Mouse (Mus musculus) liver, embryonic 12.5 days (tissue): ENCODE data around the gene Pgbd1. TPM values are rescaled to one million over a fixed set of nuclear protein-coding genes. Genes with fewer than 3 reads are reported as not detected.
"Not testable (repeated sequence)": the region's sequence is repeated elsewhere in the genome, so short reads cannot be mapped to it uniquely, and the experiment has no call there.

Experiments
- ATAC-seq: fragments of 200-750 bp; cut with Nextera tagmentation; 2 replicates; pipeline ENCODE4 v1.8.0; 2017; ENCODE audit warnings: moderate number of reproducible peaks, mild to moderate bottlenecking, moderate library complexity
- H3K27ac ChIP-seq: fragments of 300-500 bp; sonication (generic); 2 replicates; pipeline ENCODE4 v1.5.1; 2016; ENCODE audit warnings: mild to moderate bottlenecking
- H3K27me3 ChIP-seq: fragments of 300-500 bp; sonication (generic); replicated peaks from 2 replicates; pipeline ENCODE4 v1.6.1; 2016; ENCODE audit warnings: mild to moderate bottlenecking, moderate library complexity
- H3K36me3 ChIP-seq: fragments of 300-500 bp; sonication (generic); 2 replicates; pipeline ENCODE4 v1.6.1; 2016; ENCODE audit warnings: mild to moderate bottlenecking, moderate library complexity
- H3K4me1 ChIP-seq: fragments of 300-500 bp; sonication (generic); 2 replicates; pipeline ENCODE4 v1.6.1; 2016
- H3K4me2 ChIP-seq: fragments of 300-500 bp; sonication (generic); 2 replicates; pipeline ENCODE4 v1.6.1; 2016; ENCODE audit warnings: mild to moderate bottlenecking, moderate library complexity
- H3K4me3 ChIP-seq: fragments of 300-500 bp; sonication (generic); 2 replicates; pipeline ENCODE4 v1.5.1; 2016; ENCODE audit warnings: mild to moderate bottlenecking, moderate library complexity
- H3K9ac ChIP-seq: fragments of 300-500 bp; sonication (generic); 2 replicates; pipeline ENCODE4 v1.6.1; 2016; ENCODE audit warnings: mild to moderate bottlenecking, moderate library complexity
- H3K9me3 ChIP-seq: fragments of 300-500 bp; sonication (generic); replicated peaks from 2 replicates; pipeline ENCODE4 v1.6.1; 2016; ENCODE audit warnings: mild to moderate bottlenecking, moderate library complexity
- WGBS: fragments of 180-500 bp; shearing (Covaris S2); methylation state at CpG from one replicate; pipeline ENCODE4 v1.1.7; 2016; ENCODE audit not compliant: insufficient replicate concordance; 5-methylcytosine and 5-hydroxymethylcytosine counted together
- polyA plus RNA-seq: library from polyadenylated mRNA; unstranded; fragments of >200 nt; fragmentation: Nextera tagmentation; extraction: Ambion mirVana; gene quantifications from 2 replicates; pipeline ENCODE4 v1.2.1, GENCODE M21; 2016

Gene Pgbd1
- 1.6 and 2.1 TPM in 2 replicates for polyA plus RNA-seq

DNA sequence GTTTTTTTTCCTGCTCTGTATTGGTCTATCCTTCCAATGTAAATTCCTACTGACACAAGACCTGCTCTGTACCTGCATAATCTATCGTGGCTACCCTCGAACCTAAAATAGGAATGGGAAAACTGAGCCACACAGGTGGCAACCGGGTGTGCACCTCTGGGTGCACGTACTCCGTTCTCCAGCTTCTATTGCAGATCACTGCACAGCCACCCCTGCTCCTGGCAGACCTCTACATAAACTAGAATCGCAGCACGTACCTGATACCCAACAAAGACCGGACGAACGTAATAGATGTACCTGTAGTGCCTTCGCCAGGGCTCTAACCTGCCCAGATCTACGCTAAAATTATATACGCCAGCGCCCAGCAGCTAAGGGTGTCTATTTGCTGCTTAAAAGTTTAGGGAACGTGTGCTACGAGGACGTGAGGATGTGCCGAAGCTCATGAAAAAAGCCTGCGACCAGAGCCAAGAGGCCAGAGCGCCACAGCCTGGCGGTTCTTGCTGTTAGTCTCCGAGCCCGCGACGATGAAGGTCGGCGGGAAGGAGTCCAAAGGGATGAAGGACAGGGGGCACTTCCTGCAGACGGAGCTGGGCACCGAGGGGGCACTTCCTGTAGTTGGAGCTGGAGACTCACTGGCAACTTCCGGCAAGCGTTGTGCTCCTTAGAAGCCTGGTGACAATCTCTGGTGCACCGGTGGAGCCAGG lies at the start of gene Pgbd1:
Gene Pgbd1, minus strand, starts transcription at position 556 of the 704 bp plus-strand sequence.
- under 1% methylated on average over 32 of the region's 32 CpGs for WGBS
- Histone ChIP-seq H3K4me3 (peak within 1 kb of the TSS; percentile 68), H3K27ac (peak within 1 kb of the TSS; percentile 81), H3K9ac (peak within 1 kb of the TSS; percentile 78), H3K4me2 (peak within 1 kb of the TSS; percentile 81), H3K4me1 (peaks cover 15% of the 10 kb centered on the region), H3K27me3 (no peaks in the 10 kb centered on the region), H3K36me3 (peaks cover 30% of the 10 kb centered on the region), H3K9me3 (no peaks in the 10 kb centered on the region)
- ATAC-seq: peak; percentile 87

DNA sequence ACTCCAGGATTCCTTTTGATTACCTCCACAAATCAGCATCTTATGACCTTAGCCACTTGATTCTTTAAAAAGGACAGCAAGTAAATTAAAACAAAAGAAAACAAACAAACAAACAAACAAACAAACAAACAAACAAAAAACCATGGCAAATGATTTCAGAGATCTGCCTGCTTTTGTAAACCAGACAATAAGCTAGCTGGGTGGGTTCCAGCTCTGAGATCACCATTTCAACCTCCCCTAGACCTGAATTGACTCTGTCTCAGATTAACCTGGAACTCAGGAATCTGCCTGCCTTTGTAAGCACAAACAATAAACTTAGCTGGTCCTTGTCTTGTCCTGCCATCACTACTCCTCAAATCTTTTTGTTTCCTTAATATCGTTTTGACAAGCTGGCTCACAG lies 46.0 kb upstream of the Pgbd1 start:
- H3K27me3 ChIP-seq: no peaks in the 10 kb centered on the region; the same call in 1 of the 2 replicates
- H3K4me3 ChIP-seq: no peak overlapping the region
- H3K27ac ChIP-seq: no peak overlapping the region
- 73% methylated on average over 1 of the region's 1 CpGs for WGBS
- no peaks in the 10 kb centered on the region for H3K9me3 ChIP-seq
- no peak for ATAC-seq
- no peak overlapping the region for H3K4me2 ChIP-seq
- H3K36me3 ChIP-seq: no peaks in the 10 kb centered on the region
- no peaks in the 10 kb centered on the region for H3K4me1 ChIP-seq
- no peak overlapping the region for H3K9ac ChIP-seq

DNA sequence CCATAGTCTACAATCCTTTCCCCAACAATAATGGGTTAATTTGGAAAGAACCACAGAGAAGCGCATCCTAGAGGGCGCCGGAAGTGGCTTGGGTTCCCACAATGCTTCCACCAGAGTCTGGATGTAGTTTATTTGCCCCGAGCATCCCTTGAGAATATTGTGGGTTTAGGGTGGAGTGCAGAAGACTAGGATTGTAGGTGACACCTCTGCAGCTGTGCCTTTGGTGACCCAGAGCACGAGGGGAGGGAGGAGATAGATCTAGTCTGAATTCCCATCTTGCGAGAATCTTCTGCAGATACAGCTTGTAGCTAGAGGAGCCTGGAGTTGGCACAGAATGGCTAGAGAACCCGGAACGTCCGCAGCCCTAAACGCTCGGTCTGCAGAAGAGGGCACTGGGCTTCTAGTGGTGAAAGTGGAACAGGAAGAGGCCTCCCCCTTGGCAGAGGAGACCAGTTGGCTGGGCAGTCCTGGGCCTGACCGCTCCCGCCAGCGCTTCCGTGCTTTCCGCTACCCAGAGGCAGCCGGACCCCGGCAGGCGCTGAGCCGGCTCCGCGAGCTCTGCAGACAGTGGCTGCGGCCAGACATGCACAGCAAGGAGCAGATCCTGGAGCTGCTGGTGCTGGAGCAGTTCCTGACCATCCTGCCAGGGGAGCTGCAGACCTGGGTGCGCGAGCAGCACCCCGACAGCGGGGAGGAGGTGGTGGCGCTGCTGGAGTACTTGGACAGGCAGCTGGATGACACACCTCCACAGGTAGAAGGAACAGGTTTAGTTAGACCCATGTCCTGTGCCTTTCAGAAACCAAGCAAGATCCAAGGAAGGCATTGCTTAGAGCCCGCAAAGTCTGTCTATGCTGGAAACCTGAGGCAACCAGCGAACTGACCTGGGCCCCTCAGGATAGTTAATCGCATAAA lies 38.2 kb upstream of the Pgbd1 start, which contains the start of the genes Zkscan4 and Gm10065:
Gene Zkscan4, plus strand, starts transcription at position 149 of the 912 bp plus-strand sequence.
Gene Gm10065, minus strand, starts transcription at position 683 of the 912 bp plus-strand sequence.
- peak; percentile 68 for ATAC-seq
- WGBS: 5% methylated on average over 25 of the region's 31 CpGs
- H3K4me1 ChIP-seq, H3K36me3 ChIP-seq, H3K9me3 ChIP-seq: not testable (repeated sequence)
- H3K4me2 ChIP-seq: peak within 1 kb of the TSS; percentile 72
- H3K27ac ChIP-seq: 0 out of 2 replicates have a peak within 1 kb of the TSS, but pooled peaks have one; percentile 51
- peaks cover 39% of the 10 kb centered on the region for H3K27me3 ChIP-seq
- H3K9ac ChIP-seq: peak within 1 kb of the TSS; percentile 61
- H3K4me3 ChIP-seq: peak within 1 kb of the TSS; percentile 60

DNA sequence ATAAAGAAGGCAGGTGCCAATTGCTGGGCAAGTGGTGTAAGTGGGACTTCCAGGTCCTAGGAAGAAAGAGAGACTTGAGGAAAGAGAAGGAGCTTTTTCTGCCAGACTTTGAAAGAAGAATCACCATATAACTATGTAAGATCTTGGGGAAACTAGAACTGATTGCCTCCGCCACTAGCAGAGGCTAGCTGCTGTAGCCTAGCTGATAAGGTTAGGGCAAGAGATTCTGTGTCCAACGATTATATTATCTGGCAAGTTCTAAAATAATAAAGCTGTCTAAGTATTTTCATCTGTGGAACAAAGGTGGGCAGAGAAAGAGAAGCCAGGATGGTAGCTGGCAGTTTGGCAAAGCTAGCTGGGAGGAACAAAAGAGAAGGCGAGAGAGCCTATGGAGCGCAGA lies 31.6 kb upstream of the Pgbd1 start:
- no peak for ATAC-seq
- H3K9ac ChIP-seq: no peak overlapping the region

DNA sequence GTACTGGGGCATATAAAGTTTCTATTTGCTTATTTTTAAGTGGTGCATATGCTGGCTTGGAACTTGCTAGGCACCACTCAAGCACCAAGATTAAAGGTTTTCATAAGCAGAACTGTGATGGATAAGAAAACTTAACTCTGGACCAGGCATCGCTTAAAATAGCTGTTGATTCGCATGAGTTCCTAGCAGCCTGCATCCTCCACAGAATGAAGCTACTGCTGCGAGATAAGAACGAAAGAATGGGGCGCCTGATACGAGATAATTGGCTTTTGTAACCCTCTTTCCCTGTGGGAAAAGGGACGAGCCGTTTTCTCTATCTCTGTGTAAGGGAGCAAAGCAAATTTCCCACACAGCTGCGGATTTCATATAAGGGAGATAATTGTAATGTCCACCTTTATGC lies 28.2 kb upstream of the Pgbd1 start:
- Histone ChIP-seq H3K27me3 (peaks cover 36% of the 10 kb centered on the region), H3K9ac (peak overlapping the region; percentile 78; the same call in 1 of the 2 replicates), H3K27ac (no peak overlapping the region), H3K4me2 (peak overlapping the region; percentile 96), H3K4me1 (peaks cover 25% of the 10 kb centered on the region), H3K9me3 (no peaks in the 10 kb centered on the region), H3K4me3 (peak overlapping the region; percentile 67), H3K36me3 (no peaks in the 10 kb centered on the region)
- ATAC-seq: no peak
- WGBS: 6% methylated on average over 9 of the region's 9 CpGs

More for the DNA sequence above, 31.6 kb upstream of the Pgbd1 start:
- Histone ChIP-seq H3K4me2 (no peak overlapping the region), H3K4me1 (peaks cover 24% of the 10 kb centered on the region), H3K4me3 (no peak overlapping the region), H3K36me3 (no peaks in the 10 kb centered on the region), H3K27ac (no peak overlapping the region), H3K27me3 (peaks cover 30% of the 10 kb centered on the region), H3K9me3 (no peaks in the 10 kb centered on the region)
- 27% methylated on average over 4 of the region's 4 CpGs for WGBS

DNA sequence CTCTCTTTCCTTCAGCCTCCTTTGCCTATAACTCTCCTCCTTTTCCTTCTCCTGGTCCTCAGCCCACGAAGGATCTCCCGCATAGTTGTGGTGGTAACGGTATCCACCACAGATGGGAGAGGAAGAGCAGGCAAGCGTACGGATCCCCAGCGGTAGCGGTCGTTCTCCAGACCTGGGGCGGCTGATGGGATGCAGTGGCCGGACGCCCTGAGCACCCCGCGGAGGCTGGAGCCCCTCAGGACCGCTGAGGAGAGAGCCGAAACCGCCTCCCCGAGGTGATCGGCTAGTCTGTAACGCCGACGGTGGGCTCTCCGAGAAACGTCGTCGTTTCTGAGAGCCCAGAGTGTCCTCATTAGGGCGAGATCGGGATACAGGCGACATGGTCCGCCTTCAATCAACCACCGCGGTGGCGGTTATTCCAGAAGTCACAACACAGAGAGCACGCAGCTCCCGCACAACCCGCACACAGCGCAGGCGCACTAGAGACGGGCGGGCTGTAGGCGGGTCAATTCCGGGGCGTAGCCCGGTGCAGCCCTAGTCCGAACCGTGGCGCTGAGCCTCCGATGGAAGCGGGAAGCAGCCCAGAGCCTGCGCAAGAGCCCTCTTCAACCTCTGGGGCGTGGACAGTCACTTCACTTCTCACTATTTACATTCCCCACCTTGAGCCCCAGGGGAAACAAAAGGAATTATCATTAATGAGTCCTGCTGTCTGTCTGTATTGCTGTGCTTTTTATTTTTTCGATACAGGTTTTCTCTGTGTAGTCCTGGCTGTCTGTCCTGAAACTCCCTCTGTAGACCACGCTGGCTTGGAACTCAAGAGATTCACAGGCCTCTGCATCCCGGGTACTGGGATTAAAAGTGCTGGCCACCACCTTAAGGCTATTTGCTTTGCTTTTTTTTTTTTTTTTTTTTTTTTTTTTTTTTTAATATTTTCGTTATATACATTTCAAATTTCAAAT lies 27.5 kb upstream of the Pgbd1 start, which contains the start of gene Nkapl:
Gene Nkapl, minus strand, starts transcription at position 449 of the 959 bp plus-strand sequence.
- under 1% methylated on average over 54 of the region's 54 CpGs for WGBS
- H3K9ac ChIP-seq: peak within 1 kb of the TSS; percentile 78
- H3K4me1 ChIP-seq: peaks cover 25% of the 10 kb centered on the region

DNA sequence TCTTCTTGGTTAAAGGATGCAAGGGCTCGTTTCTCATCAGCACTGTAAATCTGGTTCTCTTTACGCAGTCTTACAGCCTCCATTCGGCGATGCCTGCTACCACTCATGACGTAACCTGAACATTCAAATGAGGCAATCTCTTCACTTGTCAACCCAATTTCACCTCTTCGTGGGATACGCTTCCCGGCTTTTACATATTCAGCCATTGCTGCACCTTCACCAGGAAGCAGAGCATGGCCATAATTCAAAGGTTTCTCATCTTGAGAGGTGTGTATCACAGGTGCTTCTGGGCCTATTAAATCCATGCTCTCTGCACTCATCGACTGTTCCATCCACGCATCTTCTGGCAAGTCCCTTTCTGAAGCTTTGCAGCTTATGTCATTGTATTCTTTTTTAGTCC lies 26.5 kb upstream of the Pgbd1 start:
- no peak for ATAC-seq
- Histone ChIP-seq H3K36me3 (no peaks in the 10 kb centered on the region), H3K9me3 (no peaks in the 10 kb centered on the region), H3K9ac (no peak overlapping the region), H3K27me3 (peaks cover 30% of the 10 kb centered on the region), H3K4me1 (peaks cover 21% of the 10 kb centered on the region), H3K4me2 (peak overlapping the region; percentile 96), H3K4me3 (no peak overlapping the region), H3K27ac (no peak overlapping the region)
- 75% methylated on average over 10 of the region's 10 CpGs for WGBS

More for the DNA sequence above, 27.5 kb upstream of the Pgbd1 start, which contains the start of gene Nkapl:
- Histone ChIP-seq H3K4me2 (peak within 1 kb of the TSS; percentile 96), H3K27ac (peak within 1 kb of the TSS; percentile 52; the same call in 1 of the 2 replicates), H3K9me3 (no peaks in the 10 kb centered on the region), H3K4me3 (peak within 1 kb of the TSS; percentile 67), H3K36me3 (no peaks in the 10 kb centered on the region), H3K27me3 (peaks cover 36% of the 10 kb centered on the region)
- peak; percentile 100 for ATAC-seq

DNA sequence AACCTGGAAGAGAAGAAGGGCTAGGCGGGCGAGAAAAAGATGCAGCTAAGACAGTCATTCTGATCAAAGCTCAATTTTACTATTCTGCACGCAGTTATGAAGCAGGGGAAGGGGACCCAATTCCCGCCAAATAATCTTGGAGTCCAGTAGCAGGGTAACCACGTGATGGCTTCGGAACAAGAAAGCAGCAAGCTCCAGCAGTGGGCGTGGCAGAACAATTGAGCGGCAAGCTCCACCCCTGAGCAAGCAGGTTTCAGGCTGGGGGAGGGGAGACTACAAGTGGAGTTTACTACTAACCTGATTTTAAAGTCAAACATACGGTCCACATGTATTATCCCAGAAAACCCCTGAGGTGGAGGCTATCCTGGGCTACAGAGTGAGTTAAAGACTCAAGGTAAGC lies 21.7 kb upstream of the Pgbd1 start:
- H3K27ac ChIP-seq, ATAC-seq, H3K4me2 ChIP-seq, H3K9me3 ChIP-seq, H3K4me3 ChIP-seq, H3K4me1 ChIP-seq, H3K9ac ChIP-seq, H3K36me3 ChIP-seq: not testable (repeated sequence)
- 44% methylated on average over 9 of the region's 9 CpGs for WGBS
- peaks cover 28% of the 10 kb centered on the region for H3K27me3 ChIP-seq

DNA sequence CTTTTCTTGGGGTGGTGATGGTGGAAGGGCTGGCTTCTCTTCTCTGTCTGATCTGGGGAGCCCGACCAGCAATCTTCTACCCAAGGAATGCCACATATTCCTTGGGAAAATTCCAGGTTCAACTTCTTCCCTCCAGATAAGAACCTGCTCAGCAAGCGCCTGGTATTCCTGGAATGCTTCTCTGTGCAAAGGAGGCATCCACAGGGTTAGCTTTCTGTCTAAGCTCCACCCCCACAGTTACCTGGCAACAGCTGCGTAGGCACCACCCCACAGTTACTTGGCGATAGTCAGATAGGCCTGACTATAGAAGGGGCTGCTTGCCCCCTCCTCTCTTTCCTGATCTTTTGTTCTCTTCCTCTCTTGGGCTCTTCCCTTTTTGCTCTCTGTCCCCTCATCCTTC lies 15.5 kb upstream of the Pgbd1 start:
- peaks cover 15% of the 10 kb centered on the region for H3K4me1 ChIP-seq
- H3K9ac ChIP-seq: no peak overlapping the region
- WGBS: 24% methylated on average over 4 of the region's 4 CpGs
- 0 out of 2 replicates have a peak, but pooled peaks cover 5% of the 10 kb centered on the region for H3K36me3 ChIP-seq
- no peak overlapping the region for H3K4me2 ChIP-seq
- H3K9me3 ChIP-seq: no peaks in the 10 kb centered on the region
- no peak overlapping the region for H3K4me3 ChIP-seq
- no peak for ATAC-seq
- H3K27ac ChIP-seq: no peak overlapping the region
- peaks cover 31% of the 10 kb centered on the region for H3K27me3 ChIP-seq

DNA sequence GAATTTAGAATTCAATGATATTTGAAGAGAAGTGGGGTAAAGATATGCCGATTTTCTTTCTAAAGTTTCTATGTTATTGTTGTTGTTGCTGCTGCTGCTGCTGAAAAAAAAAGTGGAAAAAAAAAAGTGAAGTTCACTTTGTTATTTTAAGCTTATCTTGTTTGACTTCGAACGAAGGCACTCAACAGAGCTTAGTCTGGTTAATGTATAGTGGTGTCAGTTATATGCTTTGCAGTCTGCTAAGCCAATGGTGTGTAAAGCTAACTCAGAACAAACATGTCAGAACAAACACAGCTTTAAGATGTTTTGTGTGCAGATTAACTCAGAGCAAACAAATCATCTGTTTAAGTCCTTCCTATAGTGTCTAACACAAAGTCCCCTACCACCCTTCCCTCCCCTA lies 13.3 kb upstream of the Pgbd1 start:
- H3K4me1 ChIP-seq: peaks cover 15% of the 10 kb centered on the region
- no peak overlapping the region for H3K27ac ChIP-seq
- H3K36me3 ChIP-seq: peaks cover 9% of the 10 kb centered on the region; the same call in 1 of the 2 replicates
- WGBS: 64% methylated on average over 3 of the region's 3 CpGs
- peaks cover 22% of the 10 kb centered on the region for H3K27me3 ChIP-seq
- no peaks in the 10 kb centered on the region for H3K9me3 ChIP-seq
- no peak overlapping the region for H3K9ac ChIP-seq
- peak overlapping the region; percentile 68 for H3K4me3 ChIP-seq
- H3K4me2 ChIP-seq: peak overlapping the region; percentile 68
- ATAC-seq: peak; percentile 57; the same call in 1 of the 2 replicates

DNA sequence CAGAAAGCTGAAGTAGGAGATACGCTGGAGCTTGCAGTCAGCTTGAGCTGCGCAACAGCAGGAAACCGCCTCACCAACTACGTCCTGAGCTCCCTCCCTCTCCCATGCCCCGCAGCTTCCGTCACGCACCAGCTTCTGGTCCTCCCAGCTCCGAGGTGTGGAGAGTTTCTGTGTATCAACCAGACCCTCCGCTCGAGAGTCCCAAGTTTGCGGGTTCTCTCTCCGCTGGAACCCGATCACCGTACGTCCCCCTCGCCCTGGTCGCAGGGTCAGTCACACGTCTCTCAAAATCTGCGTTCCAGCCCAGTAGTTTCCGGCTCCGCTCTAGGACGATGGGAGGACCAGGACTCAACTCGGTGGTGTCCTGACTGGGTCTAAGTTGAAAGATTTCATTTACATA lies 12.6 kb upstream of the Pgbd1 start, which contains the start of gene Zscan26:
Gene Zscan26, minus strand, starts transcription at position 282 of the 400 bp plus-strand sequence.
- peak; percentile 79 for ATAC-seq
- under 1% methylated on average over 23 of the region's 23 CpGs for WGBS
- H3K27ac ChIP-seq: peak within 1 kb of the TSS; percentile 57
- peaks cover 16% of the 10 kb centered on the region for H3K36me3 ChIP-seq
- peak within 1 kb of the TSS; percentile 70 for H3K9ac ChIP-seq
- peaks cover 19% of the 10 kb centered on the region for H3K4me1 ChIP-seq
- no peaks in the 10 kb centered on the region for H3K9me3 ChIP-seq
- H3K27me3 ChIP-seq: peaks cover 22% of the 10 kb centered on the region
- peak within 1 kb of the TSS; percentile 68 for H3K4me2 ChIP-seq
- peak within 1 kb of the TSS; percentile 68 for H3K4me3 ChIP-seq
